Mouse (Mus musculus) limb, embryonic 14.5 days (tissue): ENCODE data around the gene Fkbp15. TPM values are rescaled to one million over a fixed set of nuclear protein-coding genes. Genes with fewer than 3 reads are reported as not detected.

Experiments
- ATAC-seq: fragments of 200-750 bp; cut with Nextera tagmentation; 2 replicates; pipeline ENCODE4 v1.8.0; 2017; ENCODE audit warnings: low read depth, moderate number of reproducible peaks, moderate TSS enrichment; ENCODE audit not compliant: low FRiP score
- DNase-seq: peaks from one replicate; pipeline ENCODE4 v3.0.0-alpha.2; 2015; ENCODE audit warnings: low spot score
- H3K27ac ChIP-seq: fragments of 300-500 bp; sonication (generic); replicated peaks from 2 replicates; pipeline ENCODE4 v1.5.1; 2014; ENCODE audit warnings: low read depth, mild to moderate bottlenecking, low read length, moderate library complexity, mixed read lengths
- H3K27me3 ChIP-seq: fragments of 300-500 bp; sonication (generic); 2 replicates; pipeline ENCODE4 v1.6.1; 2014; ENCODE audit warnings: low read length, mixed read lengths; ENCODE audit not compliant: control insufficient read depth, insufficient read depth
- H3K36me3 ChIP-seq: fragments of 300-500 bp; sonication (generic); 2 replicates; pipeline ENCODE4 v1.6.1; 2014; ENCODE audit warnings: mild to moderate bottlenecking, low read length, moderate library complexity, mixed read lengths; ENCODE audit not compliant: control insufficient read depth, insufficient read depth
- H3K4me1 ChIP-seq: fragments of 300-500 bp; sonication (generic); 2 replicates; pipeline ENCODE4 v1.6.1; 2014; ENCODE audit warnings: antibody characterized with exemption, low read length, mixed read lengths; ENCODE audit not compliant: control insufficient read depth, insufficient read depth
- H3K4me2 ChIP-seq: fragments of 300-500 bp; sonication (generic); replicated peaks from 2 replicates; pipeline ENCODE4 v1.6.1; 2014; ENCODE audit warnings: low read depth, mild to moderate bottlenecking, low read length, moderate library complexity; ENCODE audit not compliant: severe bottlenecking
- H3K4me3 ChIP-seq: fragments of 300-500 bp; sonication (generic); replicated peaks from 2 replicates; pipeline ENCODE4 v1.5.1; 2014; ENCODE audit warnings: low read length
- H3K9ac ChIP-seq: fragments of 300-500 bp; sonication (generic); 2 replicates; pipeline ENCODE4 v1.6.1; 2014; ENCODE audit warnings: mild to moderate bottlenecking, low read depth, low read length, moderate library complexity; ENCODE audit not compliant: severe bottlenecking
- H3K9me3 ChIP-seq: fragments of 300-500 bp; sonication (generic); 2 replicates; pipeline ENCODE4 v1.6.1; 2016; ENCODE audit warnings: low read length; ENCODE audit not compliant: control insufficient read depth
- POLR2A ChIP-seq: fragments of 200-500 bp; IDR thresholded peaks from 2 replicates; pipeline ENCODE4 v1.8.0; 2012; ENCODE audit warnings: inconsistent platforms, mild to moderate bottlenecking, moderate library complexity, borderline replicate concordance; ENCODE audit not compliant: insufficient read depth, insufficient read length; ENCODE audit errors: extremely low read depth
- WGBS: fragments of 180-500 bp; shearing (Covaris S2); extraction: QIAGEN DNeasy Blood & Tissue Kit; methylation state at CpG from one replicate; pipeline ENCODE4 v1.1.7; 2014; 5-methylcytosine and 5-hydroxymethylcytosine counted together
- polyA plus RNA-seq, 2 experiments: library from polyadenylated mRNA; depleted of rRNA in 1 of 2; stranded (reverse) in 1 of 2; unstranded in 1 of 2; fragments of >200 nt; fragmentation: Nextera tagmentation in 1 of 2; extraction: Ambion mirVana in 1 of 2; gene quantifications; 2 replicates each; pipeline versions ENCODE4 v1.2.1 to v1.2.3; 2012 to 2014

Fkbp15 gene
- polyA plus RNA-seq, 2 experiments, result 24.1 to 29.6 TPM

DNA sequence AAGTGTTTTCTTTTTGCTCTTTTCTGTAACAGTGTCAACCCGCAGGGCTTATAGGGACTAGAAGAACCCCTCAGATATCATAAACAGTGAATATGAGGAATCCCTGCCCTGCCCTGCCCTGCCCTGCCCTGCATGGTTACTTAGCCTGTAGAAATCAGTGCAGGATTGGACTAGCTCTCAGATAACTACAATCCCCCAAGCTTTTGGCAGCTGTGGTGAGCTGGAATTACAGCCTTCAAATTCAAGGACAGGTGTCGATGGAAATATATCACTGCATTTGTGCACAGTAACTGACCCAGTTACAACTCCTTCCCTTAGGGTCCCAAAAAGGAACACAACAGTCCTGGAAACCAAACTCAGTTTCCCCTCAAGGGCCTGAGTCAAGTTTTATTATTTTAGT is 60.3 kb downstream of the Fkbp15 start:
- Histone ChIP-seq H3K27ac (no peak overlapping the region), H3K9ac (no peak overlapping the region), H3K4me2 (no peak overlapping the region), H3K9me3 (no peaks in the 10 kb centered on the region), H3K4me3 (no peak overlapping the region), H3K36me3 (peaks cover 75% of the 10 kb centered on the region), H3K4me1 (no peaks in the 10 kb centered on the region), H3K27me3 (no peaks in the 10 kb centered on the region)
- WGBS, result 88% methylated on average over 2 of the region's 2 CpGs
- ATAC-seq, result no peak
- no peak for DNase-seq
- TF ChIP-seq POLR2A, result no peak

- no peak for DNase-seq
These were observed 62.8 kb downstream of the Fkbp15 start for GRCm38 (mm10) chr4:62297280-62298130.

GRCm38 (mm10) chr4:62294741-62295140 is 65.6 kb downstream of the Fkbp15 start:
- WGBS, result 100% methylated on average over 1 of the region's 1 CpGs
- peaks cover 28% of the 10 kb centered on the region for H3K36me3 ChIP-seq

More at GRCm38 (mm10) chr4:62297280-62298130, 62.8 kb downstream of the Fkbp15 start:
- H3K27ac ChIP-seq, result no peak overlapping the region
- no peaks in the 10 kb centered on the region for H3K27me3 ChIP-seq
- no peak overlapping the region for H3K4me3 ChIP-seq
- peaks cover 54% of the 10 kb centered on the region for H3K36me3 ChIP-seq
- no peak overlapping the region for H3K9ac ChIP-seq
- H3K4me2 ChIP-seq, result no peak overlapping the region
- ATAC-seq, result no peak
- no peak for TF ChIP-seq POLR2A
- 81% methylated on average over 3 of the region's 3 CpGs for WGBS
- H3K9me3 ChIP-seq, result no peaks in the 10 kb centered on the region
- no peaks in the 10 kb centered on the region for H3K4me1 ChIP-seq

DNA sequence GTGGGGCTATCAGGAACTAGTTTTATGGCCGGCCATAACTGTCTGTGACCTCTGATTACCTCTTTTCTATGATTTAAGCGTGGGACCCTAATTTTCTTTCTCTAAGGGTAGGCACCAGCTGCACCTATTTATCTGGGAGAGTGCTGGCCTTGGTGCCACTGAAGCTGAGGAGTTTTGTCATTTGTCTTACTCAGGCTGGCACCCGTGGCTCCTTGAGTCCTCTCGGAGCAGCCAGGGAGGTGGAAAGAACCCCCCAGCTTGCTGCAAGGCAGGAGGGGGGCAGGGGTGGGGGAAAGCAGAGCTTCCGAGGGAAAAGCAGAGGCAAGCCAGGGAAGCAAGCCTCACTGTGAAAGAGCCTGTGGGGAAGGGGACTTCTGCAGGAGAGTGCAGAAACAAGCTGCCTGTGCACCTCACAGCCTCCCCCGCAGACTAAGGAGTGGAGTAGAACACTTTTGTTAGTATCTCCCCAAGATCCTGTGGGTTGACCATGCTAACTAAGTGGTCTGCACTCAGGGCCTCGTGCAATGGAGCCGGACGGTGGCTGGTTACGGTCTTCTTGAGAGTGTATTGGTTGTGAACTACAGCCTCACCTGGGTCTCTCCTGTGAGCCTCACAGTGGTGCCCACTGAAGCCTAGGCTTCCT is 67.0 kb downstream of the Fkbp15 start:
- no peaks in the 10 kb centered on the region for H3K9me3 ChIP-seq
- H3K4me1 ChIP-seq, result no peaks in the 10 kb centered on the region
- no peak overlapping the region for H3K27ac ChIP-seq
- H3K4me2 ChIP-seq, result no peak overlapping the region
- ATAC-seq, result no peak
- WGBS, result 44% methylated on average over 10 of the region's 10 CpGs
- peaks cover 15% of the 10 kb centered on the region for H3K36me3 ChIP-seq
- TF ChIP-seq POLR2A, result no peak
- H3K9ac ChIP-seq, result no peak overlapping the region
- no peak for DNase-seq
- H3K27me3 ChIP-seq, result no peaks in the 10 kb centered on the region
- H3K4me3 ChIP-seq, result no peak overlapping the region

More at GRCm38 (mm10) chr4:62294741-62295140, 65.6 kb downstream of the Fkbp15 start:
- H3K9ac ChIP-seq, result no peak overlapping the region
- no peaks in the 10 kb centered on the region for H3K4me1 ChIP-seq
- no peaks in the 10 kb centered on the region for H3K27me3 ChIP-seq
- H3K4me3 ChIP-seq, result no peak overlapping the region
- no peaks in the 10 kb centered on the region for H3K9me3 ChIP-seq
- no peak for ATAC-seq
- H3K27ac ChIP-seq, result no peak overlapping the region
- DNase-seq, result no peak
- no peak for TF ChIP-seq POLR2A
- no peak overlapping the region for H3K4me2 ChIP-seq

GRCm38 (mm10) chr4:62292461-62293180 is 67.7 kb downstream of the Fkbp15 start:
- Histone ChIP-seq H3K27me3 (no peaks in the 10 kb centered on the region), H3K9me3 (no peaks in the 10 kb centered on the region), H3K9ac (no peak overlapping the region), H3K36me3 (peaks cover 14% of the 10 kb centered on the region), H3K27ac (no peak overlapping the region), H3K4me3 (no peak overlapping the region), H3K4me2 (no peak overlapping the region), H3K4me1 (peaks cover 3% of the 10 kb centered on the region; the same call in 1 of the 2 replicates)
- 55% methylated on average over 8 of the region's 8 CpGs for WGBS
- ATAC-seq (no peak), DNase-seq (no peak)
- no peak for TF ChIP-seq POLR2A
